Mouse (Mus musculus) kidney, postnatal 0 days (tissue): ENCODE results near the gene Tgfb1. TPM values are rescaled to one million over a fixed set of nuclear protein-coding genes. Genes with fewer than 3 reads are reported as not detected.

Experiments used
- ATAC-seq: fragments of 200-750 bp; cut with Nextera tagmentation; replicated peaks from 2 replicates; pipeline ENCODE4 v1.8.0; 2017; ENCODE audit warnings: low read depth, moderate number of reproducible peaks, moderate TSS enrichment, moderate library complexity; ENCODE audit not compliant: low FRiP score
- DNase-seq: peaks from one replicate; pipeline ENCODE4 v3.0.0-alpha.2; 2016; ENCODE audit warnings: low spot score
- H3K27ac ChIP-seq: fragments of 300-500 bp; sonication (generic); 2 replicates; pipeline ENCODE4 v1.5.1; 2014; ENCODE audit warnings: mild to moderate bottlenecking
- H3K27me3 ChIP-seq: fragments of 300-500 bp; sonication (generic); 2 replicates; pipeline ENCODE4 v1.6.1; 2014; ENCODE audit warnings: low read length, mixed read lengths; ENCODE audit not compliant: insufficient read depth
- H3K36me3 ChIP-seq: fragments of 300-500 bp; sonication (generic); 2 replicates; pipeline ENCODE4 v1.6.1; 2014; ENCODE audit warnings: low read length, mixed read lengths; ENCODE audit not compliant: insufficient read depth
- H3K4me1 ChIP-seq: fragments of 300-500 bp; sonication (generic); replicated peaks from 2 replicates; pipeline ENCODE4 v1.6.1; 2014; ENCODE audit warnings: antibody characterized with exemption, low read length, mixed read lengths; ENCODE audit not compliant: insufficient read depth
- H3K4me2 ChIP-seq: fragments of 300-500 bp; sonication (generic); 2 replicates; pipeline ENCODE4 v1.6.1; 2014; ENCODE audit warnings: mild to moderate bottlenecking, low read length, moderate library complexity, mixed read lengths
- H3K4me3 ChIP-seq: fragments of 300-500 bp; sonication (generic); replicated peaks from 2 replicates; pipeline ENCODE4 v1.5.1; 2014; ENCODE audit warnings: low read depth, low read length
- H3K9ac ChIP-seq: fragments of 300-500 bp; sonication (generic); 2 replicates; pipeline ENCODE4 v1.6.1; 2014; ENCODE audit warnings: low read depth, low read length
- H3K9me3 ChIP-seq: fragments of 300-500 bp; sonication (generic); replicated peaks from 2 replicates; pipeline ENCODE4 v1.6.1; 2016; ENCODE audit warnings: low read length, inconsistent platforms, mixed read lengths
- CTCF ChIP-seq: IDR thresholded peaks from 2 replicates; pipeline ENCODE4 v1.5.1; 2016; ENCODE audit warnings: antibody characterized with exemption, low read depth, mild to moderate bottlenecking, moderate library complexity
- WGBS: fragments of 180-500 bp; shearing (Covaris S2); extraction: QIAGEN DNeasy Blood & Tissue Kit; methylation state at CpG from one replicate; pipeline ENCODE4 v1.1.7; 2014; 5-methylcytosine and 5-hydroxymethylcytosine counted together
- polyA plus RNA-seq: library from polyadenylated mRNA; unstranded; fragments of >200 nt; fragmentation: Nextera tagmentation; extraction: Ambion mirVana; gene quantifications from 2 replicates; pipeline ENCODE4 v1.2.1, GENCODE M21; 2015

Gene Tgfb1
- 3.2 and 3.6 TPM in 2 replicates for polyA plus RNA-seq

DNA sequence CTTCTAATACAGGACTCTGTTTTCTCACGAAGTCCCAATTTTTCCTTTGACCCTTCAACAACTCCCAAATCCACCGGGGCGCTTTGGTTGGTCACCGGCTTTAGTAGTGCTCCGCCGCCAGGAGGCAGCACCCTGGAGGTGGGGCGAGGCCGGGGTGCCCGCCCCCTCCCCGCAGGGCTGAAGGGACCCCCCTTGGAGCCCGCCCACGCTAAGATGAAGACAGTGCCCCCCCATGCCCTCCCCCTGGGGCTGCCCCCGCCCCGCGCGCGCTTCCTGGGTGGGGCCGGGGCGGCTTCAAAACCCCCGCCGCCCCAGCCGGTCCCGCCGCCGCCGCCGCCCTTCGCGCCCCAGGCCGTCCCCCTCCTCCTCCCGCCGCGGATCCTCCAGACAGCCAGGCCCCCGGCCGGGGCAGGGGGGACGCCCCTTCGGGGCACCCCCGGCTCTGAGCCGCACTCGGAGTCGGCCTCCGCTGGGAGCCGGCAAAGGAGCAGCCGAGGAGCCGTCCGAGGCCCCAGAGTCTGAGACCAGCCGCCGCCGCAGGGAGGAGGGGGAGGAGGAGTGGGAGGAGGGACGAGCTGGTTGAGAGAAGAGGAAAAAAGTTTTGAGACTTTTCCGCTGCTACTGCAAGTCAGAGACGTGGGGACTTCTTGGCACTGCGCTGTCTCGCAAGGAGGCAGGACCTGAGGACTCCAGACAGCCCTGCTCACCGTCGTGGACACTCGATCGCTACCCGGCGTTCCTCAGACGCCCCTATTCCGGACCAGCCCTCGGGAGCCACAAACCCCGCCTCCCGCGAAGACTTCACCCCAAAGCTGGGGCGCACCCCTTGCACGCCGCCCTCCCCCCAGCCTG, at the start of gene Tgfb1:
Tgfb1 (plus strand) TSS at position 323 of the 852 bp plus-strand sequence.
- Histone ChIP-seq H3K4me2 (peak within 1 kb of the TSS; percentile 92), H3K4me1 (peaks cover 28% of the 10 kb centered on the region; the same call in 1 of the 2 replicates), H3K36me3 (no peaks in the 10 kb centered on the region), H3K27me3 (no peaks in the 10 kb centered on the region), H3K27ac (peak within 1 kb of the TSS; percentile 90), H3K9me3 (no peaks in the 10 kb centered on the region), H3K4me3 (peak within 1 kb of the TSS; percentile 77), H3K9ac (peak within 1 kb of the TSS; percentile 79)
- peak; percentile 67 for TF ChIP-seq CTCF
- DNase-seq: peak; percentile 83
- peak; percentile 40 for ATAC-seq
- 2% methylated on average over 65 of the region's 69 CpGs for WGBS

- ATAC-seq (no peak), DNase-seq (no peak)
- no peak overlapping the region for H3K27ac ChIP-seq
- TF ChIP-seq CTCF: no peak
- peaks cover 24% of the 10 kb centered on the region for H3K36me3 ChIP-seq
- H3K9me3 ChIP-seq: no peaks in the 10 kb centered on the region
- no peaks in the 10 kb centered on the region for H3K27me3 ChIP-seq
- no peak overlapping the region for H3K9ac ChIP-seq
- H3K4me1 ChIP-seq: no peaks in the 10 kb centered on the region
- H3K4me3 ChIP-seq: no peak overlapping the region
- 91% methylated on average over 5 of the region's 5 CpGs for WGBS
- H3K4me2 ChIP-seq: no peak overlapping the region
Measured at GRCm38 (mm10) chr7:25637099-25637498, 49.7 kb upstream of the Tgfb1 start.

GRCm38 (mm10) chr7:25639754-25640153, 47.0 kb upstream of the Tgfb1 start:
- H3K9me3 ChIP-seq: no peaks in the 10 kb centered on the region
- no peak overlapping the region for H3K4me2 ChIP-seq
- no peaks in the 10 kb centered on the region for H3K4me1 ChIP-seq
- DNase-seq (no peak), ATAC-seq (no peak)
- H3K9ac ChIP-seq: no peak overlapping the region
- 81% methylated on average over 4 of the region's 4 CpGs for WGBS
- H3K4me3 ChIP-seq: no peak overlapping the region
- H3K27ac ChIP-seq: no peak overlapping the region
- no peak for TF ChIP-seq CTCF
- H3K36me3 ChIP-seq: peaks cover 13% of the 10 kb centered on the region
- no peaks in the 10 kb centered on the region for H3K27me3 ChIP-seq

- DNase-seq (no peak), ATAC-seq (no peak)
- no peak for TF ChIP-seq CTCF
- H3K36me3 ChIP-seq: no peaks in the 10 kb centered on the region
- no peak overlapping the region for H3K9ac ChIP-seq
- H3K9me3 ChIP-seq: no peaks in the 10 kb centered on the region
- H3K4me3 ChIP-seq: no peak overlapping the region
- no peak overlapping the region for H3K27ac ChIP-seq
- H3K4me2 ChIP-seq: no peak overlapping the region
- 79% methylated on average over 10 of the region's 10 CpGs for WGBS
- H3K4me1 ChIP-seq: no peaks in the 10 kb centered on the region
- no peaks in the 10 kb centered on the region for H3K27me3 ChIP-seq
Measured at GRCm38 (mm10) chr7:25644136-25644535, 42.7 kb upstream of the Tgfb1 start.

DNA sequence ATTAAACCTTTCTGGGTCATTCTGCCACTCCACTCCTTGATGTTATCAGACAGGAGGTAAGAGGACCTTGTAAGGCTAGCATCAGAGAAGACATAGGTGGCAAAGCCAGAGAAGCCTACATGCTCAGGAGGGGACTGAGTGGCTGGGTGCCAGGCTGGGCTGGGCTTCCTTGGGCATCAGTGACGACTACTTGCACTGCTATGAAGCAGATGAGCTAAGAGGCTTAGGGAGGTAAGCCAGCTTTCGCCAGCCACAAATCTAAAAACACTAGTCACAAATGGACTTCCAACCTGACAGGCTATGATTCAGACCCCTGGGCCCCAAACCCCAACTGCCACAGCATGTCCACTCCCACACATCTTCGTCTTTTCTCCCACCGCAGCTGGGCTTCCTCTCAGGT, 42.2 kb upstream of the Tgfb1 start:
- TF ChIP-seq CTCF: no peak
- no peak for ATAC-seq
- no peak overlapping the region for H3K4me2 ChIP-seq
- H3K4me3 ChIP-seq: no peak overlapping the region
- no peak overlapping the region for H3K27ac ChIP-seq
- H3K9me3 ChIP-seq: no peaks in the 10 kb centered on the region
- 41% methylated on average over 4 of the region's 4 CpGs for WGBS
- H3K4me1 ChIP-seq: no peaks in the 10 kb centered on the region
- no peak overlapping the region for H3K9ac ChIP-seq
- no peaks in the 10 kb centered on the region for H3K27me3 ChIP-seq
- DNase-seq: no peak
- H3K36me3 ChIP-seq: no peaks in the 10 kb centered on the region

DNA sequence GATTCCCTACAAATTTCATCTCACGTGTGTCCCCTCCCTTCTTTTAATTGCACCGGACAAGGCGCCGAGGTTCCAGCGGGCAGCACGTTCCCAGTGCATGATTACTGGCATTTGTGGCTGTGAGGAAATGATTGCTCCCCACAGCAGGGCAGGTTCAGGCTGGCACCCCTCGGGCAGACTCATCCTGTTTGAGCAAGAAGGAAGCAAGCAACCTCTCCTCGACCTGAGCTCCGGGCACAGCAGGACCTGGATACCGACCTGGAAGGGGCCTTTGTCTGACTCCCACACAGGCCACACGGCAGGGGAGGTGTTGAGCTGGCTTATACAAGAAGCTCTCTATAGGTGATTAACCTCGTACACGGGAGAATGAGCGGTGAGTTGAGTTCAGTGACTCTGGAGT, 41.7 kb upstream of the Tgfb1 start:
- DNase-seq: no peak
- no peaks in the 10 kb centered on the region for H3K9me3 ChIP-seq
- no peak for TF ChIP-seq CTCF
- no peaks in the 10 kb centered on the region for H3K27me3 ChIP-seq
- H3K9ac ChIP-seq: no peak overlapping the region
- 34% methylated on average over 14 of the region's 14 CpGs for WGBS
- H3K4me3 ChIP-seq: no peak overlapping the region
- peak; percentile 72 for ATAC-seq
- no peaks in the 10 kb centered on the region for H3K4me1 ChIP-seq
- H3K4me2 ChIP-seq: no peak overlapping the region
- H3K27ac ChIP-seq: no peak overlapping the region
- no peaks in the 10 kb centered on the region for H3K36me3 ChIP-seq
